Mouse (Mus musculus) gastrocnemius, postnatal 25 days (tissue): ENCODE data around the gene Tnfrsf13b. TPM values are rescaled to one million over a fixed set of nuclear protein-coding genes. Genes with fewer than 3 reads are reported as not detected.
"Not testable (repeated sequence)": the region's sequence is repeated elsewhere in the genome, so short reads cannot be mapped to it uniquely, and the experiment has no call there.

Experiments
- DNase-seq: peaks from one replicate; pipeline ENCODE4 v3.0.0; 2022
- total RNA-seq, 2 experiments: library from RNA; stranded (reverse); gene quantifications; 1 replicate in 1 of 2; 2 replicates in 1 of 2; pipeline ENCODE4 v1.2.3; 2021

The Tnfrsf13b gene
- total RNA-seq, 2 experiments from 2014 or later: 0.20 to 0.75 TPM

DNA sequence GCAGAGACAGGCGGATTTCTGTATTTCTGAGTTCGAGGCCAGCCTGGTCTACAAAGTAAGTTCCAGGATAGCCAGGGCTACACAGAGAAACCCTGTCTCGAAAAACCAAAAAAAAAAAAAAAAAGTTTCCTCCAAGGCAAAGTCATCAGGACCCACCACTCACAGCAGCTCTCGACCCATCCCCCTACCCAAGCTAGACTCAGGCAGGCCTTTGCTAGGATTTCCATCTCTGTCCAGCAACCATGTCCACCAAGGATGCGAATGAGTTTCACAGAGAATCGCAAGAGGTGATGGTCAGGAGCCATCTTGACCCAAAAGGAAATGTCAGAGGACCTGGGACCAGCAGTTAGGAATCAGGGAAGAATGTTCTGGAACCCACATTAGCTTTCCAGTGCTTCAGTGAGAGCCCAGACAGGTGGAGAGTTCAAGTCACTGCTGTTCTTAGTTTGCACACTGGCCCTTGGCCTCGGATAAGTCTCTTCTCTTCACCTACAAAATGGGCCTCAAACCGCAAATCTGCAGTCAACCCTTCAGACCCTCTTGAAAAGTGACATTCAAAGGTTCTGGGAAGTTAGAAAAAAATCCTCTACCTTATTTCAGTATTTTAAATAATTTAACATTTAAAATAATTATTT, 983 bp downstream of the Tnfrsf13b start:
- DNase-seq: no peak

DNA sequence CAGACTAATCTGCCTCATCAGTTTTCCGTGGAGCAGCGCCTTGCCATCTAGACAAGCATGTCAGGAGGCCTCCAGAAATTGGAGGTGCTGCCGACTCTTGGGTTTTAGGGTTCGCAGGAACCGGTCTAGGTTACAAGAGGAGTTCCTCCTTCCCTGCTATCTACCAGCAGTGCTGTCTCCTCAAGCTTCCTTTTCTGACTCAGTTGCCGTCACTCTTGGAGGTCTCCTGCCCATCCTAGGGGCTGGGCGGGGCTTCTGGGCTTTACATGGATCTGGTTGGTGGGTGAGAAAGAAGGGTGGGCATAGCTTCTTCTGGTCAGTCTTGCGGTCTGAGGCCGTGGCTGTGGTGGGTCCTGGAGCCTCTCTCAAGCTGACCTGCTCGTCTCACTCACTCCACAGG, 2.8 kb downstream of the Tnfrsf13b start:
- no peak for DNase-seq

GRCm38 (mm10) chr11:61130646-61131045, 4.1 kb downstream of the Tnfrsf13b start:
- not testable (repeated sequence) for DNase-seq

DNA sequence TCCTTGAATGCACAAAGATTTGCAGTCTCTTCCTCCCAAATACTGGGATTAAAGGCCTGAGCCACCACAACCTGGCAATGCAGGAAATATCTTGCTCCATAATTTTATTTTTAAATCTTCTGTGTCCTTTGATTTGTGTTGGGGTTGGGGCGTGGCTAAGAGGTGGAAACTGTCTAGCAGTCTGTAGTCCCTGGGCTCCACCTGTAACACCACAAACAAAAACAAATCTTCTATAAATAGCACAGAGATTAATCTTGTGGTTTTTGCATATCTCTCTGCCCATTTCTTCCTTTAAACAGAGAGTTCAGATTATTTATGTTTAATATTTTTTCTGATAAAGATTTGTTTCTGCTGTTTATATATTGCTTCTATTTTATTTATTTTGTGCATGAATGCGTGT, 6.4 kb downstream of the Tnfrsf13b start:
- no peak for DNase-seq

- no peak for DNase-seq
Measured at GRCm38 (mm10) chr11:61141693-61142092, 15.1 kb downstream of the Tnfrsf13b start.

DNA sequence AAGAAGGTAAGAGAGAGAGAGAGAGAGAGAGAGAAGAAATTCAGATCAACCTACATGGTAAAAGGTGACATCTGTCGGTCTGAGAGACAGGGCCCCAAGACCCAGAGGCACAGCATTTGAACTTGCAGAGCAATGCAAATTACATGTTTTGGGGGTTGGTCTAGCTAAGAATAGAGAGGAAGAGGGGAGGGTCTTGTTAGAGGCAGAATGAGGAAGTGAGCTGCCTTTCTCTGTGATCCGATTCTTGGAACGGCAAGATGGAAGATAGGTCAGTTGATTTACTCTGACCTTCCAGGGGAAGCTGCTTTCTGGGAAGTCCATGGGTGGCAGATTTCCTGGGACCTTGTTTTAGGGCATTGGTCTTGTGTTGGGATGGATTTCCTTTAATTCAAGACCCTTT, 15.7 kb downstream of the Tnfrsf13b start:
- DNase-seq: no peak

DNA sequence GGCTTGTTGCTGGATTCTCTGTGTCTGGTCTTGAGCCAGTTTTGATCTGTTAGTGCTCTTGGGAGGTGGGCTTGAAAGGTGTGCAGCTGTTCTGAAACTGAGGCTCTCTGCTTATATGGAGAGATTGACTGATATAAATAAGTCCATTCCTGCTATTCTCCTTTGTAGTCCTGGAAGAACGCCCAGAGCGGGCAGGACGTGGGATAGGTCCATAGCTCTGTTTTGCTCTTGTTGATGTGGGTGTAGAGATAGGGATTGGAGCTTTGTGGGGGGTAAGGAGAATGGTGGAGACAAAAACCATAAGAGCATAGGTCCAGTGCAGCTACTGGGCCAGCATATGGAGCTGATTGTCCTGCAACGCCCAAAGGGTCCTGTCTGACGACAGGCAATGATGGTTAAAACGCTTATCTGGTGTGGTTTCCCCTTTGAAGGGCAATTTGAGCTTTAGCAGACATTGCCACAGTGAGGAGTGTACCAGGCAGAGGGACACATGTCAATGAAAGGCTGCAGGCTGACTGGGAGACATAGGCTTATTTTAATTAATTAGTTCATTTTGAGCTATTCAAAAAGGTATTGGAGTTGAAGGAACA, 16.5 kb downstream of the Tnfrsf13b start:
- no peak for DNase-seq

DNA sequence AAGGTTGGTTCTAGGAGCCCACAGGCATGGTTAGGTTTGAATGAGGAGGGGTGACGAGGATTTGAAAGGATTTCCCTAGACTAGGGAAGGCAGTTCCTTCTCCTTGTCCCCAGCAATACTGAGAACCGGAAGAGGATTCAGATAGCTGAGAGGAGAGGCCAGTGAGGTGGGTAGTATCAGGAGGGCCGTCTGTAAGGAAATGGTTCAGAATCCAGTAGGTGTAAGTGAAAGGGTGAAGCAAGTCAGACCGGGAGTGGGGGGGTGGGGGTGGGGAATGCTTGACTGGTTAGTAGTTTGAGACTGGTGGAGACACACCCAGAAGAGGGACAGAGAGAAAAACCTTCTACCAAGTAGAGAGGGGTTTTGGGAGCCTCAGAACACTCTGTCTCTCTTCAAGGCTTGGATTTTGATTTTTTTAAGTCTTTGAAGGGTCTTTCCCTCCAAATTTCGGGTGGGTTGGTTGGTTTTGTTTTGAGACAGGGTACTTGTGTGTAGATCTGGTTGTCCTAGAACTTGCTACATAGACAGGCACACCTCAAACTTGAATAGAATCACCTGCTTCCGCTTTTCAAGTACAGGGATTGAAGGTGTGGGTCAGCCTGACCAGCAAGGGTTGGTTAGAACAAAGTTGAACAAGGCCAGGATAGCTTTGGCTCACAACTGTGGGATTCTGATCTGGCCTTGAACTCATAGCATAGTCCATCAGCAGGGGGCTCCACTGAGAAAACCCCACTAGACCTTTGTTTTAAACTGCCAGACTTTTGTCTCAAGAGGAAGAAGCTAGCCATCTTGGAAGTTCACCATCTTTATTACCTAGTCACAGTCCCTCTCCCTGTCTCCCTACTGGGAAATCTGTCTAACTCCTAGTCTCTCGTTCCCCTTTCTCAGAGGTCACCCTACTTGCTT, 17.3 kb downstream of the Tnfrsf13b start:
- no peak for DNase-seq

GRCm38 (mm10) chr11:61145551-61145950, 19.0 kb downstream of the Tnfrsf13b start:
- no peak for DNase-seq

GRCm38 (mm10) chr11:61146645-61147299, 20.2 kb downstream of the Tnfrsf13b start:
- no peak for DNase-seq

- no peak for DNase-seq
Measured at GRCm38 (mm10) chr11:61147300-61147683, 20.7 kb downstream of the Tnfrsf13b start.

DNA sequence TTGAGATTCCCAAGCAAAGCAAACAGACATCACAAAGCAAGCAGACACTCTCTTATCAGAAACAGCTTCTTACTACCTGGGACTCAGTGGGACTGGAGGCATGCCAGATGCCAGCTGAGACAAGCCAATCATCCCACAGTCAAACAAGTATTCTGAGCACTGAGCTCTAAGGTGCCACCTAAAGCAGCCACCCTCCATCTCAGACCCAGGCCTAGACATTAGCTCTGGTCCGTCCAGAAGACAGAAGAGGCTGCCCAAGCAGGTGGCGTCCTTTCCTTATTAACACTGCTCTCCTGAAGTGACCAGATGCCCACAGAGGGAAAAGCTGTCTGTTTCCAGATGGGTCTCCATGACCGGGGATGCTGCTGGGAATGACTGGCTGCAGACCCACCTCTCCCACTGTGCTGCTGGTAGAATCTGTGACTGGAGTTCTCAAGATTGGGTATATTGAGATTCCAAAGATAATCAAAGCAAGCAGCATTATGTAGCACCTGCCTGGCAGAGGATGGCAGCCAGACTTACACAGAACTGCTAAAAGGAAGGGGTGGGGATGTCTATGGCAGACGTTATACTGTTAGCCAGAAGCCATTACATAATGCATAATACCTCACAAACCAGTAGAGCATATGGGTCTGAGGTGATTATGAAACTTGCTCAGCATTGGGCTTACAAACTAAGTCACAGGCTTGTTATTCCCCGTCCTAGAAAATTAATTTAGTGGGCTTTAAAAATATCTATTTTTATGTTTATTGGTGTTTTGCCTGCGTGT, 23.9 kb downstream of the Tnfrsf13b start:
- DNase-seq: no peak

DNA sequence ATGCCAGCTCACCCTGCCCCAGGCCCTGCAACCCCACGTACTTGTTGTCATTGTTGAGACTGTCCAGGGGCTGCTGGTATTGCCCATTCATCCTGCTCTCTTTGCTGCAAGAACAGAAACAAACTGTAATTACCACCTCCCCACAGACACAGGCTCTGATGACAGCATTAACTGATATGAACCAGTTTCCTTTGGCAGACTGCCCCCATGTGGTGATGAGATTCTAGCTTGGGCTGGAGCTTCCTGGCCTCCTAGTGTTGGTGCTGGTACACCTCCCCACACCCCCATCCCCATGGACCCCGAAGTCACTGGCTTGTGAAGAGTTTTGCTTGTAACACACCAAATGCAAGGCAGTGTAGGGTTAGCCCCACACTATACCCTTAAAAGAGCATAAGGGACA, 29.2 kb downstream of the Tnfrsf13b start:
- DNase-seq: no peak

DNA sequence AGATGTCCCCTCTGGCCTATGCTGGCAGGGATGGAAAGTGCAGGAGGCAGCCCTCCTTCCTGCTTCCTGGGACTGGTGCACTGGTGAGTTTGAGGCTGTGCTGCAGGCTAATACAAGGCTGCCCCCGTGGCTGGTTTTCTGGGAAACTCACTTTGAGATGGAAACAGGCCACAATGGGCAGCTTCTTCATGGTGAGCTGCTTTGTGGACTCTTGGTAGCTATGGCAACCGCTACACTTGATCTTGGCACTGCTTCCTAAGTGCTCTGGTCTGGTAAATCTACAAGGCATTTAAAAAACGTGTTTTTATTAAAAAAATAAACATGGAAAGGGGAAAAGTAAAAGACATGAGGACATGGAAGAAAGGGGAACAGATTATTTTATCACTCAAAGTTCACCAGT, 31.6 kb downstream of the Tnfrsf13b start:
- DNase-seq: no peak

DNA sequence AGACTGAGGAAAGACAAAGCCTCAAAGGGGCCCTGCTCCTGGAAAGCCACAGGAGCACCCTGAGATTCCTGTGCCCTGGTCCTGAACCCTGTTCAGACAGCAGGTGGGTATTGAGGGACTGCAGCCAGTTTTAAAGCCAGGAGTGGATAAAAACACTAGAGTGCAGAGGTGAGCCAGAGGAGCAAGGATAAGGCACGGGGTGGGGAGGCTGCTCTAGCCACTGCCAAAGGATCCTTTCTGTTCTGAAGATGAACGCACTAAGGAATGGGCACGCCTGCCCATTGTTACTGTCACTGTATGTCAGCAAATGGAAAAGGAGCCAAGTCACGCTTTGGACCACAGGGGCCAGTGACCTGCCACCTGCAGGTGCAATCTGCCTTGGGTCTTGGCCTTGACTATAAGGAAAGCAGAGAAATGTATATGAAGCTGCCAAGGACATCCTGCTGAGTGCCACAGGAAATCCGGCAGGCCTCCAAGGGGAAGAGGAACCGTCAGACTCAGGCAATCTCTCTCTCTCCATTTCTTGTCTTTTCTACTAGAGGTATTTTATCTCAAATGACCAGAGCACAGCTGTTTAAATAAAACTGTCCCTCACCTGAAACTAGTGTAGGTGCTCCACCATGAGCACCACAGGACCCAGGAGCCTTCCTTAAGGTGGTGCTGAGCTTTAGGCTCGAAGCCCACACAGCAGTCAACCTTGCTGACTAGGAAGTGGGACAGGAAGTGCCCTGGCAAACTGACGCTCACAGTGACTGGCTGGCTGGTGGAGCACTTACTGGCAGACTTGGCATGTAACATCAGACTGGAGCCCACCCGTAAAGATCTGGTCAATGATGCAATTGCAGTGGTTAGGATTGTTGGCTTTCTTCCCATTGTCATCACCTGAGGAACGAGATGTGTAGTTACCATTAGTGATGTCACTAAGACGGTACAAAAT, 33.5 kb downstream of the Tnfrsf13b start:
- DNase-seq: no peak

DNA sequence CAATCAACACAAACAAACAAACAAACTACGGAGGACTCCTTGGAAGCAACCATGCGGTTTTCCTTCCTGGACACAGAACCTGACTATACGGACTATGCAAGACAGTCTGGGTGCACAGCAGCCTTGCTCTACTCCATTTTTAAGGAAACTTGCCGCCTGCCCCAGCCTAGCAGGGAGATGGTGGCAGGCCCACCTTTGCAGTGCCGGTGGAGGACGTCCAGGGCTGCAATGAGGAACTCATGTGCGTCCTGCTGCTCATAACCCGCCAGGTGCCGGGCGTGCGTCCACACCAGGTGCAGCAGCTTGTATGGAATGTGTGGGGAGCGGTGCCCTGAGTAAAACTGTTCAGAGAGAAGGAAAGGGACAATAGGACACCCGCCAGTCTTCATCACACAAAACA, 34.6 kb downstream of the Tnfrsf13b start:
- DNase-seq: no peak

DNA sequence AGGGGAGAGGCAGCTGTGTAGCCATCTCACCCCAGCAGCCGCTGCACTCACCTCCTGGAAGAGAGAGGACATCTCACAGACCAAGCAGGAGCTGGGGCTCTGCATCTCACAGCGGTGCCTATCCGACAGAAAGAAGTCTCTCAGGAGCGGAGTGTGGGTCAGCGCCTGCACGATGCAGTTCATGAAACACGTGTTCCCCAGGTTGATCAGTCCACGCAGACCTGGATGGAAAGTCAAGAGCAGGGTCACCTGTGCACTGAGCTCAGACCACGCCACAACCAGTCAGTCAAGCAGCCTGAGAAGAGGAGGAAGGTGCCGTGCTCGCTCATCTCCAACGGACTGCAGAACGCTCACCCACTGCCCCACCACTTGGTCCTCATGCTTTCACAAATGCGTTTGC, 36.2 kb downstream of the Tnfrsf13b start:
- no peak for DNase-seq

DNA sequence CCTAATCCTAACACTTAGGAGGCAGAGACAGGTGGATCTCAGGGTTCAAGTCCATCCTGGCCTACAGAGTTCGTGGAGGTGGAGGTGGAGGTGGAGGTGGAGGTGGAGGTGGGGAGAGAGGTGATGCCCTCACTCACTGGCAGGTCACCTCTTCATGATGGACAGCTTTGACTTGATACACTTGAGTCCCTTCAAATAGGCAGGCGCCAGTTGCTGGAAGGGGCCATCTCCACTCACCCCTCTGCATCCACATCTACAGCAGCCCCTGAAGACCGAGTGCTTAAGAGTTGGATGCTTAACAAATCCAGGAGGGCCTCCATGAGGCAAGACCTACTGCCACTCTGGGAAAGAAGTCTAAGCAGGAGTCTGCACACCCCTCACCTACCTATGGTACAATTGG, 36.8 kb downstream of the Tnfrsf13b start:
- no peak for DNase-seq

DNA sequence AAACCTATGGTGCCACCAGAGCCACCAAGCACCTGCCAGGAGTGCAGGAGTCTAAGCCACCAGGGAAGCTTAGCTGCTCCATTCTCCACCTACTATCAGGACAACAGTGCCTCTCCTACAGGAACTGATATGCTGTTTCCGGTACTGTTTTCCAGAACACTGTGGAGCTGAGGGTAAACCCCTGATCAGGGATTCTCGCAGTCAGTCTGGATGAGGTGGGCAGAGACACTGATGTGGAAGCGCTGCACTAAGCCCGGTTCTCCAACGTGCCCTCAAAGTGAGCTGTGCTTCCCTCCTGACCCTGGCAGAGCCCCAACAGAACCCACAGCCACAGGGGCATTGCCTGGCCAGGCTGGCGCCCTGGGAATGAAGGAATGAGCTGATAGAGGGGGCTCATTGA, 37.8 kb downstream of the Tnfrsf13b start:
- no peak for DNase-seq

- DNase-seq: no peak
Measured at GRCm38 (mm10) chr11:61164881-61165280, 38.3 kb downstream of the Tnfrsf13b start.

- no peak for DNase-seq
Measured at GRCm38 (mm10) chr11:61170184-61170583, 43.6 kb downstream of the Tnfrsf13b start.
